Mouse (Mus musculus) bone marrow, adult 2 months (tissue): ENCODE data around the gene Mindy4.

Source experiments
- CTCF ChIP-seq: fragments of 200-500 bp; IDR thresholded peaks from 2 replicates; pipeline ENCODE4 v1.5.1; 2011; ENCODE audit warnings: low read length, control low read depth; ENCODE audit not compliant: control insufficient read depth, insufficient read depth
- POLR2A ChIP-seq: fragments of 200-500 bp; IDR thresholded peaks from 2 replicates; pipeline ENCODE4 v1.6.1; 2011; ENCODE audit warnings: low read depth, mild to moderate bottlenecking, control low read depth, low read length, borderline replicate concordance; ENCODE audit not compliant: control insufficient read depth

GRCm38 (mm10) chr6:55202913-55203910 is at the start of gene Mindy4:
- no peak for TF ChIP-seq CTCF
- TF ChIP-seq POLR2A, result no peak; the same call in 1 of the 2 replicates
